Mouse (Mus musculus) B cell, adult 2 months (primary cell): ENCODE measurements at regions not wholly inside any gene's neighbourhood (a gene's known extent, or its start where the extent isn't known, plus 50 kb on each side); places are given as distances from the start of the nearest gene placed in this dataset.

Experiments
- DNase-seq, 2 experiments: peaks; one replicate each; pipeline ENCODE4 v3.0.0; 2022

DNA sequence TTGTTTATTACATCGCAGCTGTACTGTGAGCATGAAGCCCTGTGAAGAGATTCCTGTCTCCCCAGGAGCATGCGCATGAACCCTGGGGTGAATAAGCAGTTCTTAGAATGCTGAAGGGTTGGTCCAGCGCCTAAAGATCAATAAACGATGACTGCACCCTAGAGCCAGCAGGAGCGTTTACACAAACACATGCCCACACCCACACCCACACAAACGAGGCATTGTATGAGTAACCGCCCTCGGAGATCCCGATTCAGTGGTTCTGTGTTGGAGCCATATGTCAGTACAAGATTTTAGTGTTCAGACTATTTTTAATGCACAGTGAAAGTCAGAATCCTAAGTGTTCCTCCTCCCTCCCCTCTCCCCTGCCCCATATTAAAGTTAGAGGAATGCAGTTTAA lies 57.3 kb downstream of the Edn1 start:
- no peak for DNase-seq

DNA sequence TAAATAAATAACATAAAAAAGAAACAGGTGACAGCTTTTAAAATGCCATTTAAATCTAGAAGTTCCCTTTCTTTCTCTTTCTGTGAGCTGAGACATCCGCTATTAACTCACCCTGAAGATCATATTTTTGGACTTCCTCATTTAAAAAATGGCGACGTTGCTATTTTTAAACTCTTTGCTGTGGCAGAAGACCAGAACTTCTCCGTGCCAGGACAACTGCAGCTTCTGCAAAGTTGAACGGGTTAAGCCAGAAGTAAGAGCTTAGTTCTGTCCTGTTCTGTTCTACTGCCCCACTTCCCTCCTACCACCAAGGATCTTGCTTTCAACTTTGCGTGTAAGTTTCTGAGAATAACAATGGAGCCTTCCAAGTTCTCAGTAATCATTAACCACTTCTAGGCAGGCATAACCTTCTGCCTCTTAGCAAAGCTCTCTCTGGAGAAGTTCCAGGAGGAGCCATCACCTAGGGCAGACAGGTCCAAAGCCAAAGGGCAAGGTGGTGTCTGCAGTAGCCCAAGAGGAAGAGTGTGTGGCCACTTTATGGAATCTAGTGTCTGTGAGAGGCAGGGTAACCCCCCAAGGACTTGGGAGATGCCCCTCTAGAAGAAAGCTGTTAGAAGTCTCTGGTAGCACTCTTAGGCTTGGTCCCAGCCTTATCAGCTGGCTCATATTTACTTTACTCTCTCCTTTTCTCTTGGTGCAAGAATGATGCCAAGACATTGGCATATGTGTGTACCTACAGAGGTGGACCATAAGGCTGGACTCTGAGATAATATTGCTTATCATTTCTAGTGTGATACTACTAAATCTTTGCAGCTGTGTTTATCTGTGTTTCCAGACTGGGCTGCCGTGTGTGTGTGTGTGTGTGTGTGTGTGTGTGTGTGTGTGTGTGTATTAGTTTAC lies 66.6 kb downstream of the Edn1 start:
- peak; percentile 12 to 16 for DNase-seq

DNA sequence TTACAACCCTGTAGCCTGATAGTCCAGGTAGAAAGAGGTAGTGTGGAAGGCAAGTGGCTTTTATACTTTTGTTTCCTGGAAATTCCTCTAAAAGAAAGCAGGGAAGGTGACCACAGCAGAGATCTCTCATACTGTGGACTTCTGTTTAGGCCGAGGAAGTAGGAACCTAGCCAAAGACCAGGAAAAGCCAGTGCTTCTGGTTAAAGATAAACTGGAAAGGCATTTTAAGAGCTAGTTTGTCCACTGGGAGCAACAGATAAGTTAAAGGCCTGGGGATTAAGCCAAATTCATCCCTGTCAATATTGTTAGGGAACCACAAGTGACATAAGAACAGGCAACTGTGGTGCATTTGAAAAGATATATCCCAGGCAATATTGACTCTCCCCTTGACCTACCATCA lies 68.5 kb downstream of the Edn1 start:
- no peak for DNase-seq

DNA sequence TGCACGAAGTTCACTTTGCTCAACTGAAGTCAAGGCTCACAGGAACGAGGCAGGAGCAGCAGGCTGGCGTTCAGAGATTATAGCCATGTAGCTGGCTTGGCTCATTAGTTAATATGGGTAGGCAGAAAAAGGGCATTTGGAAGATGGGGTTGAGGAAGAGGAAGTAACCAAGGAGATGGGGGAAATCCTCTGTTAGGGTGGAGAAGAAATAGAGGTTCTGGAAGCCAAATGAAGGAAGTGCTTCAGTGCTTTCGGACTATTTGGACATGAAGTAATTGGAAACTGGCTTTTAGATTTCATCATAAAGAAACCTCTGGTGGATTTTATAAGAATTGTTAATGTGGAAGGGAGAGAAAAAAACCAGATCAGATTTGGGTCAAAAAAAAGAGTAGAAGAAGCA lies 70.9 kb downstream of the Edn1 start:
- no peak for DNase-seq

DNA sequence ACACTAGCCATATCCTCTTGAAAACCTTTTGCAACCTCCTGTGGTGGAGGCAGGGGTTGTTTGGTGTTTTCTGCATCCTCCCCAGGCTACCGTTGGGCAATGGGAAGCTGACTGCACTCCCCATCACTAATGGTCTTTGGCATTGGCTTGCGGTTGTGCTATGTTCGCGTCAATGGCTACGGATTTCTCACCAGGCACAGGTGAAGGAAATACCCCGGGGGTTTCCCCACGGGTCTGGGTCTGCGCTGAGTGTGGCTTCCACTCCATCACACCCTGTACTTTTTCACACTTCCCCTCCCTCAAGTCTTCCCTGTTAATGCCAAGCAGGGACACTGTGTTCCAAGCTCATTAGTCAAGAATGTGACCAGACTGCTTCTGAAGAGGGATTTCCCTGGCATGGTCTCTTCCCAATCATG lies 72.9 kb downstream of the Edn1 start:
- DNase-seq, result no peak

DNA sequence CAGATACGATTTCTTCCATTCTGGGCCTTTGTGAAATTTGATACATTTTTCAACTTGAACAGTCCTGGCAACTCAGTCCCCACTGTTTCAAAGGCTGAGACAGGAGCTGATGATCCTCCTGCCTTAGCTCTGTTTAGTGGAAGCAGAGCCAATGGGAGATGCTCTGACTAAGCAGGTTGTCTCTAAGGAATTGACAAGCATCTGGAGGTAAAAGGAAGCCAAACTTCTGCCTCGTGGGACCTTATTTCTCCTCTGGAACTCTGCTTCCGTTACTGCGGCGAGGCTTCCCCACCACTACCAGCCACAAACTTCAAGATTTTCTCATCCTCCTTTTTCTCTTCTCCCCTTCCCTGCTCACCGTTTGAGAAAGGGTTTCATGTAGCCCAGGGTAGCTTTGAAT lies 78.4 kb downstream of the Edn1 start:
- no peak for DNase-seq

DNA sequence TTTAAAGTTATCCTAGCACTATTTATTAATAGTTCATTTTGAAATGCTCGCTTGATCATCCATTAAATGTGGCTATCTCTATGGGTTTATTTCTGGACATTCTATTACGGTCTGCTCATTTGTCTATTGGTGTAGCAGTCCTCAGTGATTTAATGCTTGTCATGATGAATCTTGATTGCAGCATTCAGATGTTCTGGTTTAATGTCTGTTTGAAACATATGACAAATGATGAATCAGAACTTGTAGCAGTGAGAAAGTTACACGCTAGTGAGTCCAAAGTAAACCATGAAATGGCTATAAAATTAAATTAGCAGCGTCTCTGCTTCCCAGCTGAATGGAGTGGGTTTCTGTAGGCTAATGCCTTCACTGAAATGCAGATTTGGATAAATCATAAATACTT lies 81.8 kb downstream of the Edn1 start:
- no peak for DNase-seq

DNA sequence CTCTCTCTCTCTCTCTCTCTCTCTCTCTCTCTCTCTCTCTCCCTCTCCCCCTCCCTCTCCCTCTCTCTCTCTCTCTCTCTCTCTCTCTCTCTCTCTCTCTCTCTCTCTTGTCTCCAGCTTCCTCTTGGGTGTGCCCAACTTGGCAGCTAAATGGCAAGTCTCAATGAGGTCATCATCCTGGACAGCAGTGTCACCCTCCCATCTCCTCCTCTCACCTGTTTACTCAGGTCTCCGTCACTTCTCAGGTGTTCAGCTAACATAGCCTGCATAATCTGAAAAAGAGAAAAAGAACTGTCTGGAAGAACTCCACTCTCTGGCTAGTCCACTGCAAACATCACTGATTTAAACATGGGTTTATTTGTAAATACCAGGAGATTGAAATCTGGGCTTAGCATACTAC lies 89.1 kb downstream of the Edn1 start:
- DNase-seq, result no peak

DNA sequence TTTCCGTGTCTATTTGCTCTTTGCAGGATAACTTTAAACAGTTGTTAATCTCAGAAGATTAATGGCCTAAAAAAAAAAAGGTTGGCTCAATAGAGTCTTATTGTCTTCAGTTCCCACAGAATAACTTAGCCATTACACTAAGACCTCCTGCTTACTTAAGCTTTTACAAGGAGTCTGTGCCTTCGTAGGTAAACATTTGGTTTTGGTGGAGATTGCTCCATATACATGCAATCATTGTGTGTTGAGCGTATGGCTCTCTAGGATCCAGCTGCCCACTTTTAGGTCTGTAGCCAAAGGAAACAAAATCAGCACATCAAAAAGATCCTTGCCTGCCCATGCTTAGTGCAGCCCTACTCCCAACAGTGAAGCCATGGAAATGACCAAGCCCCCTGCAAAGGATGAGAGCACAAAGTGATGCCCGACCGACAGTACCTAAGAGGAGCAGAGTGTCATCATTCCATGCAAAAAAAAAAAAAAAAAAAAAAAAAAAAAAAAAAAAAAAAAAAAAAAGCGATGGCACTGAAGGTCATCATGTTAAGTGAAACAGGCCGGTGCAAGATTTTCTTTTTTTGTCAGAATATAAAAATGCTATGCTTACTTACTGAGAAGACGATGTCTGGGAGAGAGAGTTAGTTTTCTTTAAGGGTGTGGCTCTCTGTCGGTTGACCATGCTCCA lies 90.2 kb downstream of the Edn1 start:
- DNase-seq, result no peak

DNA sequence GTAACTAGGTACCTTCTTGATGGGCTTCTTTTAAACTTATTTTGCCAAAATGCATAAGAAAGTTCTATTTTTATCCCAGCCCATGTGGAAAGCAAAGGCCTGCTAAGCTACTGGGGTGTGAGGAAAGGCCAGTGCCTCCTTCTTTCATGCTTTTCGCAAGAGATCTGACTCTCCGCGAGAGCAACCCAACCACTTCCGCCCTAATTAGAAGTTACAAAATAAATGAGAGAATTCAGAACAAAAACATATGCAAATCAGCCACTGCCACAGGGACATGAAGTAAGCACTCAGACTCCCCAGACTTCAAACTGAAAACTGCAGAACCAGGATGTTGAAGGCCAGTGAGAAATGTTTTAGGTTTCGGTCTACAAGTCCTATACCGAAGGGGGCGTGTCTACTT lies 91.4 kb downstream of the Edn1 start:
- no peak for DNase-seq

DNA sequence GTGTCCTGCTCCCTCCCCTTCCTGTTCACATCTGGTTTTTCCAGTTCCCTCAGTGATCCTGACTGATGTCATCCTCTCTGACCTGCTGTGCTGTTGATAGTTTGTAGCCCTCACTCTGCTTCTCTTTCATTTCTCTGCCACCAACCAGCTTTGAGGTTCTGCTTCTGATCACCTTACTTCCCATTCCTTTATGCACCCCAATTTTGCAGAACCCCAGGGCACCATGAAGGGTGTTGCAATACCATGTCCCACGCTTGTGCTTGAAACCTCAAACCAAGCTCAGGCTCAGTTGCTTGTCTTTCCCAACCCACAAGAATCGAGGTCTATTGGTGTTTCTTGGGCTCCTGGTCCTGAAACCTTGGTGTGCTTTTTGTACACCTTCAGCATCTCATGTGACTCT lies 93.3 kb downstream of the Edn1 start:
- DNase-seq, result no peak

DNA sequence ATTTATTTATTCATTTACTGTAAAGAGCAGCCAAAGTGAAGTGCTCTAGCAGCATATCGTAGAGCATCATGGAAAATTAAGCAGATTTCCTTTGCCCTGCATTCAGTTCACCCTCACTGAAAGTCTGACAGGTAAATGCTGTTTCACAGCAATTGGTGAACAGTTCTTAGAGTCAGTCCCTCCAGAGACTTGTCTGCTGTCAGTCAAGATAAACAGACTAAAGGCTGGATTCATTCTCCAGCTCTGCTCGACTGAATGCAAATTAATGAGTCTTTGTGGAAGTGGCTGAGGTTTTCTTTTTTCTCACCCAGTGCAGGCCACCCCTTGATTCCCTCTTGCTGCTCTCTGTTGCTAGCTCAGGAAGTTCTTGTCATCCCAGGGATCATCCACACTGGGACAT lies 100.2 kb downstream of the Edn1 start:
- no peak for DNase-seq

DNA sequence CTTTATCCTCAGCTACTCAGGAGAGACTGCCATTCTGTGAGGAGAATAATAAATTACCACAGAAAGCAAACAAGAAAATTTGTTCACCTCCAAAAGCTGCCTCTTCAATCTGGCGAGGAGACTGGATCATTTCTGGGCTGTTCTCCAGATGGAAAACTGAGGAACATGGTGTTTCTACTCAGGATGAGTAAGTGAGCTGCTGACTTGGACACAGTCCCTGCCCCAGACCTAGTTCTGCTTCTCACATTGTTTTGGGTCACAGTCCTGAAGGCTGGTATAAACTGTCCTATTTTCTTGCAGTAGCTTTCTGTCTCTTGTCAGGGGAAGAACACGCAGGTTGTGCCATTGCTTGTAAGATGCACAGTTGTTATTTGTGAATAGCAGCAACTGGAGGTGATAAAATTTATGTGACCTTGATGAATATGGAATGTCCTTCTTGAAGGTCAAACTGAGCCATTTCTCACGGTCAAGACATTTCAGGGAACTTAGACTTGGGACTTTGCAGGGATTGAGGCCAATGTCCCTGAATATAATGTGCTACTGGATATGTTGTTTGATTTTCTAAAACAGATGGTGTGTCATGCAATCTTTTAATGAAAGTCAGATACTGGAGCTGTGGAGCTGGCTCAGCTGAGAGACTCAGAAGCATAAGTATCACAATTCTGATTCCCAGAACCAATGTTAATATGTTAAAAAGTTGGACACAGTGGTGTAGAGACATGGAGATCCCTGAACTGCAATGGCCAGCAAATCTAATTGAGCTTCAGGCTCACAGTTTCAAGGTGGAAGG lies 102.2 kb downstream of the Edn1 start:
- no peak for DNase-seq

DNA sequence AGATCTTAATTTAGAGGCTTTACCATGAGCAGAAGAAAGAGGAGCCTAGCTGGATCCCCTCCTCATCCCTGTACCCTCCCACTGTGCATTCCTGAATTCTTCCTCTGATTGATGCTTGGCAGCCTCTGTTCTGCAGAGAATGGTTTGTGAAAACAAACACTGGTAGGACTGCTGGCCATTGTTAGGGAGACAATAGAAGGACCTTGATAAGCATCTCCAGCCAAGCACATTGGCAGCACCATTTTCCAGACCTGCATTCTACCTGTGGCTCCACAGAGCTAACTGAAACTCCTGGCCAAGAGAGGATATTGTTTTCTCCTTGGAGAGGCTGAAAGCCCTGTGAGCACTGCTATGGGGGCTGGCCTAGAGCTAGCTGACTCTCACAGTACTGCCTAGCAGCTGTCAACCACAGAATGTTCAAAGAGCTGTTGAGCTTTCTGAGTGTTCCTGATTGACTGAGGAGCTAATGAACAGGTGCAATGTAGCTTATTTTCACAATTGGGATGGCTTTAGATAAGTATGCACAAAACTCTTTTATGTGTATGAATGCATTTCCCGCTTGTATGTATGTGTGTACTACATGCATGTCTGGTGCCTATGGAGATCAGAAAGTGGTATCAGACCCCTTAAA lies 111.5 kb downstream of the Edn1 start:
- DNase-seq, result no peak

DNA sequence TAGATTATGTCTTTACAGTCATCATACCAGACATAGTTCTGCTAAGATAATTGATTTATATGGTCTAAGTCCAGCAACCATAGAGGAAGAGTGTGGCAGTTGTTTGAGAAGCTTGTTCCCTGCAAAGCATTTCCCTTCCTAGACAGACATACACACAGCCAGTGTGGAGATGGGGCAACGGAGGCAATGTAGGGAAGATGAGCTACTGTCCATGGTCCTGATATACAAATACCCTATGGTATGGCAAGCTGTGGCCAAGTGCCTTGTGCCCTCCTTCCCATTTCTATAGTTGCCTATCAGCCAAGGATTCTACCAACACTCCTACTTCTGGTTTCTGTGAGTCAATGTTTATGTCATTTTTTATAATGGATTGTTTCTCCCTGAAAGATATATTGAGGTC lies 145.6 kb downstream of the Edn1 start:
- DNase-seq, result no peak

DNA sequence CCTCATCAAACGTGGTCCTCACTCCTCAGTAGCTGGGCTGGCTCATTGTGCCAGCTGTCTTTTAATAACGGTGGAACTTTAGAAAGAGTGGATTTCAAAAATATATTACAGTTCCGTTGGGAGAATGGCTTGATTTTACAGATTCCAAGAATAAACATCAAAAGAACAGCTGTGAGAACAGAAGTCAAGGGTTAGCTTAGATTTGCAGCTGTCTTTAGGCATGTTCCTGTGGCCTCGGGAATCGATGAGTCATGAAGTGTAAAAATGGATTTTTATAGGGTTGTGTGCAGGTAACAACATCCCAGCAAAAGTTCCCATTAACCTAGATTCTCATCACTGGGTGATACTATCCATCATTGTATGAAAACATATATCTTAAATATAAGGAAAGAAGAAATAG lies 152.4 kb downstream of the Edn1 start:
- no peak for DNase-seq

DNA sequence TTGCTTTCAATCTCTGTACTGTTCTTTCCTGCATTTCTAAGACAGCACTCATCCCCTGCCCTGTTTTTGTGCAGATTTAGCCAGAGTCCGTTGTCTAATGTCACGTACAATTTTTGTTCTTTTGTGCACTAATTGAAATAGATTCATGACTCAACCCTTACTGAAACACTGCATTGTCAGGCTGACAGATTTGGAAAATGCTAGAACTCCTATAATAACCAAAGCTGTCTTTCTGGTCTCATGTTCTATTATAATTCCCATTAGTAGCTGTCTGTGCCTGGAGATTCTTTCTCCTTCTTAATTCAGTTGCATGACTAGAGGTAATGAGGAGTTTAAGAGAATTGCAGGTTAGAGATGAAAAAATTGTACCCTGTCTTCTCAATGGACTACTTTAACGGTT lies 158.6 kb downstream of the Edn1 start:
- no peak for DNase-seq

DNA sequence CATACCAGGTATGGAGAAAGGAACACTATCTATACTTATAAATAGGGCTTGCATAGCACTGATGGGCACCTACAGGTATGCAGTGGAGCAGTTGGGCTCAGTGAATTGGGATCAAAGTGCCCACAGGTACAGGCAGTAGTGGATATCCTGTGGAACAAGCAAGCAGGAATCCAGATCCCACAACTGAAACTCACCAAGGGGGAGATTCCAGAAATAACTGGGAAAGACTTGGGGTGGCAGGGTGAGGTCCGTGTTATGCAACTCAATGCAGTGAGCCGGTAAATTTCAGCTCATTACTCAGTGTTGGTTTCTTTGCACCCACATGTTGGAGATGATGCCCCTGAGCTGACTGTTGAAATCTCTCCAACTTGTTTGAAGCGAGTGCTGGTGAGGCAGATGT lies 177.5 kb downstream of the Edn1 start:
- no peak for DNase-seq

DNA sequence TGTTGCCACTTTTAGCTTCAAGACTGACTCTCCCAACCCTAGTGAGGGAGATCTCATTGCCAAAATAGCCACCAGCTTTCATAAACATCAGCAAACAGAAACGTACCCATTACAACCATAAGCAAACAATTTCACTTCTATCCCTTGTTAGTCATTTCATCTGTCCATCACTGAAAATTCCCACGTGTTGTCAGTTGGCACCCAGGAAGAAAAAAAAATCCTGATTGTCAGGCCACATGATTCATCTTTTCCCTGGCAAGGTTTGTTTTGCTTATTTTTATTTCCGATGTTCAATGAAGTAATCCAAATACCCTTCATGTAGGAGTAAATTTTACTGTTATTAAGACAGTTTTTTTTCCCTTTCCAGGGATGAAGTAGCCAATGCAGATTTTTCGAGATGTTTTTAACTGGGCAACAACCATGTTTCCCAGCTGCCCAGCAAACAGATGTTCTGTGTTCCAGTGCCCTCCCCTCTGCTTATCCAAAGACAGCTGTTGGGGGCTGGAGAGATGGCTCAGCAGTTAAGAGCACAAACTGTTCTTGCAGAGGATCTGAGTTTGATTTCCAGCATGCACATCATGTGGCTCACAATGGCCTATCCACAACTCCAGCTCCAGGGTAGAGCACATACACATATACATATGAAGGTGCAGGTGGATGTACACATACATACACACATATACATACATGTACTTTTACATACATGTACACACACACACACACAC lies 189.3 kb upstream of the Phactr1 start:
- DNase-seq, result no peak

DNA sequence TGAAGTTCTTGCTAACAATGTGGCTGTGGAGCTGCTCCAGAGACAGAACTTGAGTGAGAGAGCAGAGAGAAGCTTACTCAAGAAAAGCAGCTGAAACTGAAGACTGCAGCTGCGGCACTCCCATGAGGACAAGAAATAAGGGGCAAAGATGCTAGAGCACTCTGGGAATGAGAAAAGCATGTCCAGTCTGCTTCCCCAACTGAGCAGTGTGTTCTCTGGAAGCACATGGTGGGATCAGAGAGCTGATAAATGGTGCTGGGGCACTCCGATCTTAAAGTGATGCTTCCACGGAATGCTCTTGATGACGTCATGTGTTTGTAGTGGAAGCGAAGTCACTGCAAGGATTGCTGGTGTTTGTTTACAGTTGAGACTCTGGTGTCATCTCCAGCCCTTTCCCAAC lies 186.1 kb upstream of the Phactr1 start:
- no peak for DNase-seq

DNA sequence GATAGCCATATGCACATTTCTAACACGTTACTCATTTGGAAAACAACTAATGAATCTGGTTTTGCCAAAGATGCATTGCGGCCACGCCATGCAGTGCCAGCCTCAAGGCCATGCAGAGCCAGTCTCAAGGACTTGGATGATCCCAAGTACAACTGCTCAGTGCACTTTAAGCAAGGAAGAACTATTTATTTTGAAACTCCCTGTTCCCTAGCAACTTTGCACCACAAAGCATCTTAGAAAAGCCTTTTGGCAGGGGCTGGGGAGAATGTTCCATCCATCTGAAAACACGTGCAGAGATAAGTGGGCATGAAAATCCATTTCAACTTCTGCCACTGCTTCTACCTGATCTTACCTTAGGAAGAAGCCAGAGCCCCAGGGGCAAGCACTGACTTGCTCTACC lies 182.1 kb upstream of the Phactr1 start:
- DNase-seq, result no peak

DNA sequence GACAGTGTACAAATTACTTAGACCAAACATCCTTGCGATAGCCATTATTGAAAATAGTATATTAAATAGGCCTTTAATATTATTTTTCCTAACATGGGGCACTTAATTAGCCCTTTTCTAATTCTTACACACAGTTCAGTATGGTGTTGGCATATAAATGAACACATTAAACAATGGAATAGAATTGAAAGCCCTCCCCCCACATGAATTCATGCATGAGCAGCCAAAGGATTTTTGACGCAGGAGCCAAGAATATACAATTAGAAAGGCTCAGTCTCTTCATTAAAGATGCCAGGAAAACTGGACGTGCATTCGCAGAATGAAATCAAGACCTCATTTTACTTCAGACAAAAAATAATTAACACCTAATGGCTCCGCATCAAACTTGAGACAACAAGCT lies 172.9 kb upstream of the Phactr1 start:
- no peak for DNase-seq

DNA sequence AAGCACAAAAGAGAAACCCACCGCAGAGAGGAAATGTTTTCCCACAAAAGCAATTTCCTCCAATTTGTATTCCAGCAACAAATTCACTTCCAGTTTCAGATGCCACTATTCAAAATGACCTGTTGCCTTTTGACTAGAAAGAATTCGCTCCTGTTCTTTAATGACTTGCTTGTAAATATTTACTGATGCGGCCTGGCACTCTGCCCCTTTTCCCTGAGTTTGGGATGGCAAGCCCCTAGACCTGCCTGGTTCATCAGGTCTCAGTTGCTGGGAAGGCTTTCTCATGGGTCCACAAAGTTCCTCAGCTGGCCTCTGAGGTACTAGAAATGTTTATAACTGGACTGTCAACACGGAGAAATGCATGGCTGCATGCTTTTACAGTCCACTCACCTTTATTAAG lies 161.7 kb upstream of the Phactr1 start:
- no peak for DNase-seq
